Mouse (Mus musculus): ENCODE results near the gene Fars2.
"Not testable (repeated sequence)": the region's sequence is repeated elsewhere in the genome, so short reads cannot be mapped to it uniquely, and the experiment has no call there.

Gene Fars2

DNA sequence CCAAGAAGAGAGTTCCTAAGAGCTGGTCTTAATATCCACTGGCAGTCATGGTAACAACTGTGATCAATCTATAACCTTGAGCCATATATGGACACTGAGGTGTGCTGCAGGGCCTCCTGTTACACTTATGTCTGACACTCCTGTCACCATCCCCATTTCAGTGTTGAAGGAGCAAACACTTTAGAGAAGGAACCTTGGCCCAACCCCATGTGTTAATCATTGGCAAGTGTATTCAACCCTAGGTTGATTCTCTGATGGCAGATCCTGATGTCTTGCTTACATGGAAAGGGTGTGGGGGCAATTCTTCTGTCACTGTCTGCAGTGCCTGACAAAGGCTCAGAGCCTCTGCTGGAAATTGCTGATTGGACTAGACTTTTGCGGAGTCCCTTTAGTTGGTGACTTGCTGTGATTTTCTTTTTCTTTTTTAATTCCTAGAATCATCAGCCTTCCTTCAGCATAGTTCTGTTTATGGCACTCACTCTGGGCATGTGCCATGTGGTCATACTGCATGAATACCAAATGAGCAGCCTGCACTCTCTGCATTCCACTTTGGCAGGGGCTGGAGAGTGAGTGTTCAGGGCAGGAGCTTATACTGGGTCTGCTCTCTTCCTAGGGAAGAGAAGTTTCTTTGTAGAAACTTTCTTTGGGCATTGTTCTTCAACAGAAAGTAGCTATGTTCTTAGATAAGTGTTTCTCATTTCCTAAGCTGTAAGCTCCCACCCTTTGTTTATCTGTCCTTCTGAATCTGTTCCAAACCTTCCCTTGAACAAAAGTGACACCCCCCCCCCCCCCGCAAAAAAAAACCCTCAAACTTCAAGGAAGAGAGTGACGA lies 181.0 kb downstream of the Fars2 start:
- DNase-seq: peak in 1 of 2 experiments; percentile 15

DNA sequence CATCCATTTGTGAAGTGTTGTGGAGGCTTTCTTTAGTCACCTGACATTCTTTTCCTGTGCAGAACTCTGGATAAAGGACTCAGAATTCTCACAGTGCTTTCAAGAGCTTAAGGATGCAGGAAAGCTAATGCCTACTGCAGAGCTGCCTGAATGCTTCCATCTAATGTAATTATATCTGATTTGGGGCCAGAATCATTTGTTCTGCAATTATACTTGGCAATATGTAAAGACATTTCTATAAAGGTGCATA lies 181.5 kb downstream of the Fars2 start:
- no peak for DNase-seq

DNA sequence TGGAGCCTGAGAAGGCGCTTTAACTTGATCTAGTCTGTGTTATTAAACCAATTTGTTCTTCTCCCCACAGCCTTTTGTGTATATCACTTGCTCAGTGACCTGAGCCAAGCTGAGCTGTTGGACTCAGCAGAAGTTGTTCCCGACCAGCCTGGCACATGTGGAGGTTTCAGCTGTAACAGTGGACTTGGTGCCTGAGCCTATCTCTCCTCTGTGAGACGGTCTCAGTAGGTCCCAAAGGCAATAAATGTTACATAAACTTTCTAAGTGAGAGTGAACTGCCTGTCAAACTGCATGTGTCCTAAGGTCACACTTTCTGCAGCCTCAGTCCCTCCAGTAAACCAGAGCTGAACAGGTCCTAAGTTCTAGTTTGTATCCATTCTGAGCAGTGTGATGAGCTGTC lies 185.6 kb downstream of the Fars2 start:
- no peak for DNase-seq

DNA sequence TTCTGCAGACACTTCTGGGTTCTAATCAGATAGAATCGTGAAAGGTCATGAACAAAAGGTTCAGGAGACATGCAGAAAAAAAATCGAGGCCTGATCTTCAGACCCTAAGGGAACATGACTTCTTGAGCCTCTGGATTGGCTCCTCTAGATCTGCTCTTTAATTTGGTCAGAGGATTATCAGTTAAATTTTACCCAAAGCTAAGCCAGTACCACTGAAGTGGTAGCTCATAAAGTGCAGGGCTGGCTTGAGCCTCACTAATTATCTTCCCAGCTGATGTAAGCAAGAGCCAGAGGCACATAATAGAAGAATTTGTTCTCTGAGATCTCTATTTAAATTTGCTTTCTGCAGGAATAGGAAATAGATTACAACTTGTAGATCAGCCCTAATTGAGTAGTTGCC lies 188.1 kb downstream of the Fars2 start:
- DNase-seq: no peak

DNA sequence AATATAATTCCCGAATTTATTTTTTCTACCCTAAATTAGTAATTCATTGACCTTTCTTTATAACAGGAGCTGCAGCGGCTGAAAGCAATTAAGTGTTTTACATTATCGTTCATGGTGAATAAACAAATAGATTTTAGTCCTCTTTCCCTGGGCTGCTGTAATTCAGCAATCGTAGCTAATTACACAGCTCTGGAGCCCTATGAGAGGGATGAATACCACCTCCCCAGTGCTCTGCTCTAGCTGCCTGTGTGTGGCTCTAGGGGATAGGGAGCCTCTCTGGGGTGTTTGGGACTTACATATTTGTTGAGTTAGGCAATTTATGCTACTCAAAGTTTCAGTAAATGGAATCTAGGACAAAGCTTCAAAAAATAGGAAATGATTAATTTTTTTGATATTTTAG lies 190.2 kb downstream of the Fars2 start:
- DNase-seq: no peak

DNA sequence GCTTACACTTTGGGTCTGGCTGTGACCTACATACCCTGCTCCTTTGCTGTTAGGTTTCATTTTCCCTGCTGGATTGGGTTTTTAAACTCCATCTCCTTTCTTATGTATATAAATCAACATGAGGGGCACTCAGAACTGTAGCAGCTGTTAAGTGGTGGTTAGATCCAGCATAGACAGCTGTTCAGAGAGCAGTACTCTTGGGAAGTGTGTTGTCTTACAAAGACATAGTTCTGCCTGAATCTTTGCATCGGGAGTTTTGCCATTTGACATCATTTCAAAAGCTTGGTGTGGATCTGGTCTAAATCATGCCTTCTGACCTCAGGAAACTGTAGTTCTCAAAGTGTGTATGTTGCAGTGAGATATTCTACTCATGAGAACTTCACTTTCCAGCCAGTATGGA lies 191.9 kb downstream of the Fars2 start:
- DNase-seq: no peak

DNA sequence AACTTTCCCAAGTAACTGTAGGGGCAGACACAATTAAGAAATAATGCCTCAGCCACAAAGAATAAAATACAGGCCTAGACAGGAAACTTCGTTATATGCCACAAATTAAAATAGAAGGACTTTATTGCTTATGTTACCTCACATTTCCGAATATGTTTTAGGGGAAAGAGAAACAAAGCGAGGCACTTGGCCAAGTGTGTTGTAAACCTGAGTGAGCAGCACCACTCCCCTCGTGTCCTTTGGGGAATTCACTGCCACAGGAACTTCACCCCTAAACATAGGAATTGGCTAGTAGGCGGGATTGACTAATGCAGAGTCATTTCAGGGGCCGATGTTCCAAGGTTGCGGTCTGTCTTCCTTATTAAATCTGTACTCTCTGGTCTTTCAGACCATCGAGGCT lies 197.0 kb downstream of the Fars2 start:
- DNase-seq: peak; percentile 46 to 59

DNA sequence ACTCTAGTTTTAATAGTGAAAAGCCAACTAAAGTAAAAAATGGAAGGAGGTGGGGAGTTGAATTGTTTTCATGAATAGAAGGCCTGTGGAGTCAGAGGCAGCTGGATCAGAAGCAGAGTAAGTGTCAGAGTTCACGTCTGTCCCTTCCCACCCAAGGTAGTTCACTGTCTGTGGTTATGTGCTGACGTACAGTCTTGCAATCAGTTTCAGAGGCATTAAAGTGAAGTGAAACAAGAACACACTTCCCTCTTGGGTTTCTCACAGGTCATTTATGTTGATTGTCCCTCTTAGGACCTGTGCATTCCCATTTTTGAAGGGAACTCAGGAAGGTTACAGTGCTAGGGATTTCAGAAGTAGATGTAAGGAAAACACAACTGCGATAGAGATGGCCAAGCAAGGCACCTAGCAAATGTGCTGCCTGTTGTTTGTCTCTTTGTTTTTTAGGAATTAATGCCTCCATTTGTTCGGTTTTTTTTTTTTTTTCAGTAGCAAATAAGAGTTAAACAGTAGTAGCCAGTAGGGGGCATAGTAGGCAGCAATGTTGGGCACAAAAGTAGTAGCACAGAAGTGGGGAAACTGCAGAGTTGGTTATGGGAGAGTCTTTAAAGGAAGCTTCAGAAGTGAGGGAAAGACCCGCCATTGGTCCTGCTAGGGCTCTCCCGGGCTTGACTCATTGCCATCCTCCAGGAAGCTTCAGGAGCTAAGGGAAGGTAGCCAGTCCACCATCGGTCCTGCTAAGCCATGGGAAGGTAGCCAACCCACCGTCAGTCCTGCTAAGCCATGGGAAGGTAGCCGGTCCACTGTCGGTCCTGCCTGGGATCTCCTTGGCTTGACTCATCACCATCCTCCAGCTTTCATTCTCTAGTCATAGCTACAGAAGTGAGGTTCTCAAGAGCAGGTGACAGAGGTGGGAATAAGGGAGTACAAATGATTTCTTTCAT lies 197.9 kb downstream of the Fars2 start:
- peak in 1 of 2 experiments; percentile 15 for DNase-seq

DNA sequence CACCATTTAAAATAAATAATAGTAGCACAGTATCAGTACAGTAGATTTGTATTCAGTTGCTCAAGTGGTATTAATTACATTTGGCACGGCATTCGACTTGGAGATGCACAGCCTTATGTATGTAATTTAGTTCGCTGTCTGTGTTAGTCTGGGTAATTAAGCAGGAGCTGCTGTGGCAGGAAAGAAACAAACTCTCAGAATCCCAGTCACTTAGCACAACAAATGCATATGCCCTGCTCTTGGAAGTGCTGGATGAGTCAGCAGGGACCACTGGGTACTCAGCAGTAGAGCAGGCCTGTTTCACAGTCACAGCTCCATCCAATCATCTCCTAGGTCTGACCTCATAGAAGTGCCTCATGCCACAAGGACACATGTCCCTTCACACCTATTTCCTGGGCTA lies 200.6 kb downstream of the Fars2 start:
- DNase-seq: no peak

DNA sequence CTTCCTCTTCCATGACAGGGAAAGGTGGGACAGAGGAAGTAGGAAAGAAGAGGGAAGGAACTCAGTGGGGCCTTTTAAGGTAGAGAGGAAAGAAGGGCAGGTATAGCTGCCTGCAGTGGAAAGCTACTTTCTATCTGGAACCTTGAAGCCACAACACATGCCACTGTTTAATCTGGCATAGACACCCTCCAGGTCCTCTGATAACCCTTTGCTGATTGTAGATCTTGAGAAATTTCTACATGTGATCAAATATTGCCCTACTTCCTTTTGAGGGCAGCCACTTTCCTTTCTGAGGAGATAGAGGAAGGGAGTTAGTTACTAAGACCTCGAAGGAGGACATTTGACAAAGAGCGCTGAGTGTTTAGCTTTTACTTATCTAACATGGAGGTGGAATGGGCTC lies 207.4 kb downstream of the Fars2 start:
- DNase-seq: peak in 1 of 2 experiments; percentile 3

DNA sequence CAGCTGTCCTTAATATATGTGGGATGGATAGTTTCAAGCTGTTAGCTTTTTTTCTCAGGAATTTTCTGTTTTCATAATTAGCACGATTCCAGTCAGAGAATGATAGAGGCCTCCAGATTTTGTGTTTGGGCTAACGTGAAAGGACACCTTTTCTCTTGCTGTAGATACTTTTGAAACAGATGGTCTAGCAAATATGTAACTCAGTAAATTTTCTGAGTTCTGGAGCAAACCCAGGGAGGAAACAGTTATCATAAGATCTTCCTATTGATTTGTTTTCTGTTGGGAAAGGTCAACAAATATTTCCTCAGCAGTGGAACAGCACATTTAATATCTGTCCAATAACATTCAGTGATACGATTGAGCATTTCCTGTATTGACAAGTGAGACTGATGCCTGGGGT lies 209.3 kb downstream of the Fars2 start:
- DNase-seq: no peak

DNA sequence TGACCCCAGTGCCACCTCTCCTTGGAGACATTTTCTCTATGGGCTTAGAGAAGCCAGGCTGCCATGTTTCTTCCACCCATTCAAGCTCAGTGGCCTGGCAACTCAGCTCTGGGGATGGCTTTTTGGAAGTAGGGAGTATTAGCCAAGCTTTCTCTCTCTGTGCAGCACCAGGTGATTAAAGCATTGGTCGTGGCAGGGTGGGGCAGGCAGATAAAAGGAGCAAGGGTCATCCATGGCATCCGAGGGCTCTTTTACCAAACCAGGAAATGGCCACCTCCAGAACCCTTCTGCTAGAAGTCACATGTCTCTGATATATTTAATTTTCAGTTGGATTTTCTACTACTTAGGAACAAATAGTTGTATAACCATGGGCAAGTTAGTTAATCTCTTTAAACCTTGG lies 212.7 kb downstream of the Fars2 start:
- no peak for DNase-seq

DNA sequence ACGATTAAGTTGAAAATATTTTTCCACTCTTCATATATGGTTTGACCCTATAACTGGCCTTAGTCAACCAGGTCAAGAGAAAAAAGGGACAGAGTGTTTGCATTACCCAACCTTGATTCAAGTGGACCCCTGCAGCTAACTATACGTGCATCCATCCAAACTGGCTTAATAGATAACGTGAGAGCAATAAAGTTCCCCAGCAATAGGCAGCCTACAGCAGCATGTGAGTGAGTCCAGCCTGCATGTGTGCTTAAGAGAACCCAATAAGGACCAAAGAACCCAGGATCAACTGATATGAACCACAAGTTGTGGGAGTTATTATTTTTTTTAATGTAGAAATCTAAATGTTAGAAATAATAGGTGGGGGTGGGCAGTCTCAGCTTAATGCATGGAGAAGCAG lies 213.3 kb downstream of the Fars2 start:
- DNase-seq: no peak

DNA sequence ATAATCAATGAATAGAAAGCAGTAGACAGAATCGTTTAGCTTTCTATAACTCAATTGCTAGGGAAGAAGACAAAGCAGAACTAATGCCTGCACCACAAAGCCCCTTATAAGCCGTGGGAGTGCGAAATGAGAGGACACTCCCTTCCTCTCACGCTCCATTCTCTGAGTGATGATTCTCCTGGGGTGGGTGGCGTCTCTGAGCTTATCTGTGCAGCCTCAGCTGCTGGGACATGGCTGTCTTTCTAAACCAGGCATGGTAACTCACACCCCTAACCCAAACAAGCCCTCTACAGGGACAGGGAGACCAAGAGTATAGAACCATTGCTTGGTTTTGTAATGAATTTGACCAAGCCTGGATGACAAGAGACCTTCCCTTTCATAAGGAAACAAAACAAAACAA lies 217.5 kb downstream of the Fars2 start:
- no peak for DNase-seq

DNA sequence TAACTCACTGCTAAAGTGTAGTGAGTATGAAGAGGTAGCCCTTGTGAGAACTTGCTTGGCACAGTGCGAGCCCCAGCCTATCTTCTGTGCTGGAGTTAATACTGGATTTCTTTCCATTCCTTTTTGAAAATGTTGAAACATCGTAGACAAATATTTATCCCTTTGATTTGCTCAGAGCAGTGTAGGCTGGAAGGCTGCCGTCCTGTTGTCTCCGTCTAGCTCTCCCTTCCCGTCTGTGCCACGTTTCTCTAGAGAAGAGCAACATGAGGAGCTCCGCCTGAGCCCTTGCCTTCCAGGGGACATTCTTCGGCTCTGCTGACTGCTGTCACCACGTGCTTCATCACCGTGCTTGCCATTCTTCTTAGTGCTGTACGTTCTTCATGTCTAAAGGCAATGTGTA lies 234.3 kb downstream of the Fars2 start:
- DNase-seq: no peak

DNA sequence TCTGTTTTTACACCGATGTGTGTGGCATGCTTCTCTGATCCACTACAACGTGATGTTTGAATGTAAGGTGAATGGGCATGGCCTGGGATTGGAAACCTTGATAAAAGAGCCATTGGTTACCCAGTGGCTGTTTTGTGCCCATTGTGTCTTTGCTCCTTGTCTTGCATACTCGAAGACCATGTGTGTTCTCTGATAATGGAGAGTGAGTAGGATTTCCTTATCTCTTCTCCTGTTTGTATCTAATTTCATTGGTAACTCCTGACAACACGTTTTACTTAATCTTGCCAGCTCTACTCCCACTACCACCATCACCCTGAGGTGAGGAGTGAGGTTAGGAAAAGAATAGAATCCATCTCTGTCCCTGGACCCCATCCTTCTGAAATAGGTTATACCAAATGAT lies 240.3 kb downstream of the Fars2 start:
- no peak for DNase-seq

DNA sequence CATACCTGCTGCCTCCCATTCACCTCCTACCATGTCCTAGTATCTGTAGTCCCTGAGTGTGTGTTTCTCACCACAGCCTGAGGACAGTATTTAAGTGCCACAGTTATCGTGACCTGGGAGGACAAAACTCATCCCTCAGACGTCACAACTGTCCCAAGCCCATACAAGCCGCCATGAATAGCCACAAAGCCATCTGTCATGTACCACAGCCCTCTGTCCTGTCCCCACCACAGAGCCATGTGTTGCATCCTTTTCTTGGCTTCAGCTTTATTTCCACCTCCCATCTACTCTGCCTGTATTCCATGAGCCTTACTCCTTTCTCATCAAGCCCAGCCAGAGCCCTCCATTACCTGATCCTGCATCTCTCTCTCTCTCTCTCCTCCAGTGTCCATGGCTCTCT lies 244.2 kb downstream of the Fars2 start:
- DNase-seq: no peak

DNA sequence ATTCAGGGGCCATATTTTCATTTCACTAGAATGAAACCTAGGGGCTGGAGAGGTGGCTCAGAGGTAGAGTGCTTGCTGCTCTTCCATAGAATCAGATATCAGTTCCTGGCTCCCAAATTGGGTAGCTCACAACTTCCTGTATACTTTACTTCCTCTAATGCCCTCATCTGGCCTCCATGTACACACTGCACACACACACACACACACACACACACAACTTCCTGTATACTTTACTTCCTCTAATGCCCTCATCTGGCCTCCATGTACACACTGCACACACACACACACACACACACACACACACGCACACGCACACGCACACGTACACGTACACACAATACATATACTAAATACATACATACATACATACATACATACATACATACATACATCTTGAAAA lies 248.5 kb downstream of the Fars2 start:
- DNase-seq: not testable (repeated sequence)

DNA sequence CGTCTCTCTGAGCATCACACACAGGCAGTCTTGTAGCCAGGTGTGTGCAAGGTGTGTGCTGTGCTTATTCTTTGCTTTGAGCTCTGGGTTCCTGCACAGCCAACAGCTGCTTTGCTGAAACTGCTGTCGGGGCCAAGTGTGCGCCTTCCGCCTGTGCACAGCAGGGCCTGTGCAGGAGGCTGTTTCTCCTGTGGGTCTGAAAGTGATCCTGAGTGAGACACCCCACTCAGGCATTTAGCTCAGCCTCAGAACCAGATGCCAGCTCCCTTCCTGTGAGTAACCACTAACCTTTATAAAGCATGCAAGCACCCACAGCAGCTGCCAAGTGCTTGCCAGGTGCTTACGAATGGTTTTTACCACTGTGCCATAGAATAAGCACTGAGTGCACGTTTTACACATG lies 249.1 kb downstream of the Fars2 start:
- DNase-seq: no peak

DNA sequence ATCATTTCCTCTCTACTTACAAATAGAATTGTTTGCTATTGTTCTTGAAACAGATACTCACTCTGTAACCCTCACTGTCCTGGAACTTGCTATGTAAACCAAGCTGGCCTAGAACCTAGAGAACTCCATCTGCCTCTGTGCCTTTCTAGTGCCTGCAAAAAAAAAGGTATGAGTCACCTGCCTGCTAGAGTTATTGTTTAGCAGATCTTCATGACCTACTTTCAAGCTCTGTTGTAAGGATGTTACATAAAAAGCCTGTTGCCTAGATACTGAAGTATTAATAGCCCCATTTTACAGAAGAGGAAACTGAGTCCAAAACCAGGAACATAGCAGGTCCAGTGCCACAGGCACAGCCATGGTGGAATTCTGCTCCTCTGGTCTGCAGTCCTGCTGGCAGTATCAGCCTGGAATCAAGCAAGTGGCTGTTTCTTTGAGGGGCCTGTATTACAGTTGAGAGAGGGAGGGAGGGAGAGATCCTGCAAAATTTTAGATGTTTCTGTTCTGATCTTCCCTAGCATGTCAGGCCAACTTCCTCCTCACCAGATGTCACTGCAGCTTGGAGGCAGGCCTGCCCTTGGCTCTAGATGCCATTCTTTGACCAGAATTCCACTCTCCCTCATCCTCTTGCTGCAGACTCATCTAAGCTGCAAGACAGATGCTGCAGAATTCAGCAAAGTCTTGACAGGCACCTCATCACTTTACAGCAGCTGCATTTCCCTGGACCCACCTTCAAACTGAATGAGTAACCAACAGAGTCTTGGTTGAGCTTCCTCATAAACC lies 250.7 kb downstream of the Fars2 start:
- DNase-seq: no peak

DNA sequence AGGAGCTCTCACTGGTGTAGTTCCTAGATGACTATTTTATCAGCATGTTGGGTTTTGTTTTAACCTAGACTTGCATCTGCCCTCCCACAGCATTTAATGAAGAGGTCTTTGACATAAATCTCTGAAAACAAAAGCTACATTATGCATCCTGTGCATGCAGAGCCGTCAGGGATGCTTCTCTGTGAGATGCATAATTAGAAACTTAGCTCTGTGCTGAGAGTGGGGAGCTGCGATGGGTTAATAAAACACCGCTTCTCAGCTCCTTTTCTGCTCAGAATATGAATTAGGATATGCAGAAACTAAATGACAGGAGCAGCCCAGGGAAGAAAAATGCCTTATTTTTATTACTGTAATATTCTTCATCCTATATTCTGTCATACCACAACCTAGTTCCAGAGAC lies 251.6 kb downstream of the Fars2 start:
- no peak for DNase-seq

DNA sequence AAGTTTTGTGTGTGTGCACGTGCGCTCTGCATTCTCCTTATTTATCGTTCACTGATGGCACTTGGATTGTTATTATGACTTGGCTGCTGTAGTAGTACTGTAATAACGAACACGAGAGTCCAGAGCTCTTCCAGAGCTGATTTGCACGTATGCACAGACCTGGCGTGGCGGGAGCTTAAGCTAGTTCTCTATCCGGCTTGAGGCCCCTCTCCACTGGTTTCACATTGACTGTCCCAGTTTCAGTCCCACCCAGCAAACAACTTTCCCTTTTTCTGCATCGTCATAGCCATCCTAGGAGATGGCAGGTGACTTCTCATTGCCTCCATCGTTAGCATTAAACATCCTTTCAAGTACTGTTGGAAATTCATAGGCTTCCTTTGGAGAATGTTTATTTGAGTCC lies 252.2 kb downstream of the Fars2 start:
- DNase-seq: no peak

DNA sequence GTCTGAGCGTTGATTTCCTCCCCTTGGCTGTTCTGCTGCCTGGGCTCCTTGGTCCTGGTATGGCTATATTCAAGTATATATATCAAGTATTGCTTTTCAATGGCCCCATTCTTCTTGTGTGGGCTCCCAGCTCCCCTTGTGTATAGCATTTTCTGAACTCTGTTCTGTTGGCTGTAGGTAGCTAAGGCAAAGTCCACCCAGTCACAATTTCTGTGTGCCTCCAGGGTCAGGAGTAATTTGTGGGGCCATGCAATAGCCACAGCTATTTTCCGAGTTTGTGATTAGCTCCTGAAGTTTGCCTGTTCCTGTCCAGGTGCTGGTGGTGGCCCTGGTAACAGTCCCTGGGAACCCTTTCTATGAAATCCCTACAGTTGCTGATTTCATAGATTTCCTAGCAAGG lies 266.0 kb downstream of the Fars2 start:
- DNase-seq: no peak

DNA sequence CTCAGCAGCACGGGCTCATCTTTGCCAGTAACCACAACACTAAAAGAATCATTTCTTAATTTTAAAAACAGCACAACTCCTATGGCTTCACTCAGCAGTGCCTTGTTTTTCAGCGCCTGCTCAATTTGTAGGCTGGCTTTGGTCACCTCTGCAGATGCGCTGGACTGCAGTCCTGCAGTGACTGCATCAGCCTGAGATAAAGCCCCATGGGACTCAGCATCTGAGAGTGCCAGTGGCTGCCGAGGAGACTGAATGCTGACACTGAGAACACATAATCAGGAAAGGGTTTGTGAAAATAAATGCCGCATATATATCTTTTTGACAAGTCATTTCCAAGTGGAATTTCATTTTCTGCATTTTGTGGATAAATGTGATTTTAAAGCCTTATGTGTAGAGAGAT lies 268.9 kb downstream of the Fars2 start:
- DNase-seq: no peak

Measured in lung, adult 18-20 months (tissue).